8 mouse cellular contexts compared by ENCODE assay signal in the genomic region with DNA sequence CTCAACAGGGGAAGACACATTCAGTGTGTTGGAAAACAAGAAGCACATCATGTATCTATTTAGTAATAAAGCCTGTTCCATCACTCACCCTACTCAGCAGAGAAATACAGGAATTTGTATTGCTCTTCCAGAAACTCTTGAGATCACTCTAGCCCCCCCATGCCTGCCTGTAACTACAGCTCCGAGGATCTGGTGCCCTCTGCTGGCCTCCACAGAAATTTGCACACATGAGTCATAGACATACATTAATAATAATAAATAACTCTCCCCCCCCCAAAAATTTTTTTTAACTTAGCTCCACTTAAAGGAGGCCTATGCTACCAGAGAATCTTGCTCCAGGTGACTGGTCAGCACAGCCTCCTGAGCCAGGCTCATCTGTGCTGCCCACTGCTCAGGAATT. TPM values are rescaled to one million over a fixed set of nuclear protein-coding genes. Genes with fewer than 3 reads are reported as not detected.
A peak's percentile ranks its signal among the peaks of the same experiment; 100 is the strongest.
DNase-seq lines count a peak whose midpoint lies in the region; ATAC-seq and TF ChIP-seq lines count a peak whose summit lies in the region.

No protein-coding gene starts in this region.

- ATAC-seq in midbrain, embryonic 15.5 days (replicated peaks) = no peak

- peak; percentile 32 for TF ChIP-seq CTCF in embryonic fibroblast, embryonic 13.5 days (IDR thresholded peaks at IDR 0.05; ENCODE audit: borderline replicate concordance, insufficient read depth, low read length)

- no peaks in the 10 kb centered on the region for H3K4me1 ChIP-seq in midbrain, embryonic 10.5 days
- H3K4me1 ChIP-seq in midbrain, embryonic 15.5 days = no peaks in the 10 kb centered on the region
- no peaks in the 10 kb centered on the region for H3K4me1 ChIP-seq in embryonic fibroblast, embryonic 13.5 days (ENCODE audit: control insufficient read depth, insufficient read depth, low read length)

- no peak overlapping the region for H3K9ac ChIP-seq in midbrain, embryonic 15.5 days

- 38% methylated on average over 1 of the region's 1 CpGs for WGBS in midbrain, embryonic 10.5 days
- 21% methylated on average over 1 of the region's 1 CpGs for WGBS in midbrain, embryonic 15.5 days

- H3K4me2 ChIP-seq in midbrain, embryonic 15.5 days = no peak overlapping the region
- H3K4me2 ChIP-seq in myocyte (ENCODE audit: low read depth) = peak overlapping the region; percentile 48

- H3K36me3 ChIP-seq in midbrain, embryonic 10.5 days = peaks cover 89% of the 10 kb centered on the region
- H3K36me3 ChIP-seq in midbrain, embryonic 15.5 days (replicated peaks) = peaks cover 36% of the 10 kb centered on the region
- peaks cover 31% of the 10 kb centered on the region for H3K36me3 ChIP-seq in myocyte (ENCODE audit: control insufficient read depth, insufficient read depth)

- DNase-seq in gastrocnemius, postnatal 10 days = peak; percentile 29
- DNase-seq in gastrocnemius, postnatal 36 days = no peak
- DNase-seq in midbrain, embryonic 10.5 days (ENCODE audit: low spot score) = peak; percentile 33
- peak; percentile 43 for DNase-seq in T-cell, adult 2 months (ENCODE audit: low spot score)
- DNase-seq in frontal cortex, postnatal 36 days (ENCODE audit: low spot score in 2 of 2) = no peak

- no peak overlapping the region for H3K4me3 ChIP-seq in midbrain, embryonic 10.5 days
- H3K4me3 ChIP-seq in midbrain, embryonic 15.5 days = no peak overlapping the region
- no peak overlapping the region for H3K4me3 ChIP-seq in embryonic fibroblast, embryonic 13.5 days (ENCODE audit: insufficient read depth, low read length)
- no peak overlapping the region for H3K4me3 ChIP-seq in myocyte

- no peaks in the 10 kb centered on the region for H3K9me3 ChIP-seq in midbrain, embryonic 10.5 days (replicated peaks)
- H3K9me3 ChIP-seq in midbrain, embryonic 15.5 days = no peaks in the 10 kb centered on the region

- H3K27ac ChIP-seq in midbrain, embryonic 10.5 days (replicated peaks) = no peak overlapping the region
- H3K27ac ChIP-seq in midbrain, embryonic 15.5 days = no peak overlapping the region
- H3K27ac ChIP-seq in embryonic fibroblast, embryonic 13.5 days (ENCODE audit: insufficient read depth, low read length) = no peak overlapping the region

- no peak overlapping the region for H3ac ChIP-seq in myocyte (ENCODE audit: control insufficient read depth, insufficient read length)

- intact Hi-C loops in gastrocnemius, postnatal 36 days (cut with DNase I) = loop anchor here (10.0 kb wide), 2 partner anchors 132 to 382 kb away; no protein-coding TSS in a partner anchor

- H3K79me2 ChIP-seq in myocyte (ENCODE audit: control insufficient read depth, insufficient read depth) = no peaks in the 10 kb centered on the region

- TF ChIP-seq POLR2A in embryonic fibroblast, embryonic 13.5 days (IDR thresholded peaks at IDR 0.05; ENCODE audit: low read depth, low read length) = no peak
- TF ChIP-seq POLR2A in myocyte (IDR thresholded peaks at IDR 0.05; ENCODE audit: insufficient read length, low read depth) = no peak

- H3K27me3 ChIP-seq in midbrain, embryonic 10.5 days (ENCODE audit: low read depth, poor library complexity, severe bottlenecking) = no peaks in the 10 kb centered on the region
- no peaks in the 10 kb centered on the region for H3K27me3 ChIP-seq in midbrain, embryonic 15.5 days (replicated peaks)
- H3K27me3 ChIP-seq in myocyte (ENCODE audit: control insufficient read depth, insufficient read depth, insufficient read length) = no peaks in the 10 kb centered on the region

TF ChIP-seq in myocyte, 11 proteins besides CTCF, POLR2A, EP300 and RAD21:
- TF ChIP-seq E2F4 (IDR thresholded peaks at IDR 0.05; ENCODE audit: insufficient read depth) (no peak), TCF12 (IDR thresholded peaks at IDR 0.05; ENCODE audit: insufficient read depth, poor library complexity, severe bottlenecking) (no peak), MYOD1 (IDR thresholded peaks at IDR 0.05; ENCODE audit: control insufficient read depth in 1 of 3, insufficient read length in 2 of 3, low read depth in 2 of 3) (no peak), MAX (IDR thresholded peaks at IDR 0.05; ENCODE audit: low read depth) (no peak), SRF (IDR thresholded peaks at IDR 0.05; ENCODE audit: control insufficient read depth, insufficient read length, low read depth) (no peak), TCF3 (IDR thresholded peaks at IDR 0.05; ENCODE audit: insufficient read length, low read depth) (no peak)

RNA-seq across cellular contexts. Expression of a gene that starts 16.2 kb away (rescaled TPM):
- total RNA-seq in gastrocnemius, postnatal 10 days (2021) = 10 to 100 TPM in 1 of 2 experiments, 1 to 10 TPM in 1; 8.6 to 12.5 TPM
- total RNA-seq in gastrocnemius, postnatal 36 days (2021) = 1 to 10 TPM; 6.7 to 6.9 TPM
- 4.0 and 5.0 TPM in 2 replicates for polyA plus RNA-seq in midbrain, embryonic 10.5 days (2016; fragmentation: Nextera tagmentation; extraction: Ambion mirVana)
- 12.3 and 12.6 TPM in 2 replicates for polyA plus RNA-seq in midbrain, embryonic 15.5 days (2015; fragmentation: Nextera tagmentation; extraction: Ambion mirVana)
- 12.3 and 15.7 TPM in 2 replicates for polyA plus RNA-seq in embryonic fibroblast, embryonic 13.5 days (2011; ENCODE audit: insufficient read length, low read depth, missing spikeins)
- 2.4 TPM for polyA plus RNA-seq in myocyte (2012; fragmentation: generic; extraction: Trizol)

RNA-seq across cellular contexts. Expression of a gene that starts 16.6 kb away (rescaled TPM):
- total RNA-seq in gastrocnemius, postnatal 10 days (2021) = 1 to 10 TPM; 8.1 to 9.8 TPM
- total RNA-seq in gastrocnemius, postnatal 36 days (2021) = 1 to 10 TPM; 5.3 to 5.6 TPM
- polyA plus RNA-seq in midbrain, embryonic 10.5 days (2016; fragmentation: Nextera tagmentation; extraction: Ambion mirVana) = 5.0 and 6.3 TPM in 2 replicates
- polyA plus RNA-seq in midbrain, embryonic 15.5 days (2015; fragmentation: Nextera tagmentation; extraction: Ambion mirVana) = 7.0 and 9.1 TPM in 2 replicates
- 7.1 and 11.1 TPM in 2 replicates for polyA plus RNA-seq in embryonic fibroblast, embryonic 13.5 days (2011; ENCODE audit: insufficient read length, low read depth, missing spikeins)
- polyA plus RNA-seq in myocyte (2012; fragmentation: generic; extraction: Trizol) = 5.0 TPM

Comparison
In these comparisons a context has a peak if more than half of its experiments do, and no peak if none do; other contexts are left out.
1. DNase-seq: peak in gastrocnemius, postnatal 10 days (single experiment), midbrain, embryonic 10.5 days (single experiment) and T-cell, adult 2 months (single experiment); none in gastrocnemius, postnatal 36 days (0 of 2) and frontal cortex, postnatal 36 days (0 of 2).